Mouse (Mus musculus) cerebellum, adult 2 months (tissue): ENCODE data around the gene Lmntd1.

Source experiments
- CTCF ChIP-seq: fragments of 200-500 bp; IDR thresholded peaks from 2 replicates; pipeline ENCODE4 v1.5.1; 2011; ENCODE audit warnings: low read depth, mild to moderate bottlenecking, control low read depth, low read length, moderate library complexity, borderline replicate concordance; ENCODE audit not compliant: insufficient read depth
- POLR2A ChIP-seq: fragments of 200-500 bp; IDR thresholded peaks from 2 replicates; pipeline ENCODE4 v1.6.1; 2011; ENCODE audit warnings: low read length, control low read depth, borderline replicate concordance; ENCODE audit not compliant: insufficient read depth

DNA sequence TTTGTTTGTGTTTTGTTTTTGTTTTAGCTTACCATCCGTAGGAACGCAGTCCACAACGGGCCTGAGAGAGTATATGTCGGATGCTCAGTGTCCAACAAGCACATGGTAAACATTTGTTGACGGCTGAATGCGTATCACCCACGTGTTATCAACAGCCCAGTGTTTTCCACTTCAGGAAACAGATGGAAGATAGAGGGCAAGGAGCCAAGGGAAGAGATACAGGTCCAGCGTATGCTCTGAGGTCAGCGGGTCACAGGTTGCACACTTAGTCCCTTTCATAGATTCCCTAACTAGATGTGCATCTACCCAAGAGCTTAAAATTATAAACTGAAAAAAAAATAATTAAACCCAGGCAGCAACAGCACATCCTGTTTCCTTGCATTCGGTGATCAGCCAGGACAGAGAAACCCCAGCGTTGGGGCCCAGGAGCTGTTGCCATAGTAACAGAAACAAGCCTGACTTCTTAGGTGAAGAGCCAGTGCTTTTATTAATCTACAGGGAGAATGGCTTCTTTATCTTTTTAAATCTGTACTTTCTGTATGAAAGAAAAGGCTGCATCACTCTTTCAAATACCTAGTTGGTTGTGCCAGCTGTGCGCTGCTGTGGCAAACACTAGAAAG, 128.0 kb downstream of the Lmntd1 start:
- TF ChIP-seq CTCF (no peak), POLR2A (no peak)
